Mouse (Mus musculus) left cerebral cortex, postnatal 4 days (tissue): ENCODE results near the gene Lrp11. TPM values are rescaled to one million over a fixed set of nuclear protein-coding genes. Genes with fewer than 3 reads are reported as not detected.

ENCODE experiments used
- DNase-seq: peaks from one replicate; pipeline ENCODE4 v3.0.0-alpha.2; 2022
- intact Hi-C: fragments of 180-260 bp; cut with DNase I; formaldehyde crosslinking; loops from one replicate; pipeline ENCODE4 v1.15.1; 2025
- total RNA-seq, 2 experiments: library from RNA; stranded (reverse); gene quantifications; 2 replicates each; pipeline ENCODE4 v1.2.3; 2021

The Lrp11 gene
- total RNA-seq, 2 experiments from 2014 or later, result 74.0 to 83.9 TPM

DNA sequence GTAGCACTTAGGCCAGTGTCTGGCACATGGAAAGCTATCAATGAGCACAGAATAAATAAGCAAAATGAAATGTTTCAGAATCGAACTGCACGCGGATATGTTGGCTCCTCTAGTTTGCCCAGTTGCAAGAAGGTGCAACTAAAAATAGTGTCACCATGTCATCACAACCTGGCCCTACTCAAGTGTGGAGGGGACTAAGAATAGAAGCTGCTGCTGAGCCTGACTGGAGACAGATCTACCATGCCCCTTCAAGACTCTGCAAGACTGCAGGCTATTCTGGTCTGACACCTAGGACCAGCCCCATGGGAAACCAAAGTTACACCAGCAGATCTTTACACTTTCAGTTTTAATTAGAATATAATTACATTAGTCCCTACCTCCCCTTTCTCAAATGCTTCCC, 32.8 kb downstream of the Lrp11 start:
- no peak for DNase-seq
- intact Hi-C loops, result no loop called here

DNA sequence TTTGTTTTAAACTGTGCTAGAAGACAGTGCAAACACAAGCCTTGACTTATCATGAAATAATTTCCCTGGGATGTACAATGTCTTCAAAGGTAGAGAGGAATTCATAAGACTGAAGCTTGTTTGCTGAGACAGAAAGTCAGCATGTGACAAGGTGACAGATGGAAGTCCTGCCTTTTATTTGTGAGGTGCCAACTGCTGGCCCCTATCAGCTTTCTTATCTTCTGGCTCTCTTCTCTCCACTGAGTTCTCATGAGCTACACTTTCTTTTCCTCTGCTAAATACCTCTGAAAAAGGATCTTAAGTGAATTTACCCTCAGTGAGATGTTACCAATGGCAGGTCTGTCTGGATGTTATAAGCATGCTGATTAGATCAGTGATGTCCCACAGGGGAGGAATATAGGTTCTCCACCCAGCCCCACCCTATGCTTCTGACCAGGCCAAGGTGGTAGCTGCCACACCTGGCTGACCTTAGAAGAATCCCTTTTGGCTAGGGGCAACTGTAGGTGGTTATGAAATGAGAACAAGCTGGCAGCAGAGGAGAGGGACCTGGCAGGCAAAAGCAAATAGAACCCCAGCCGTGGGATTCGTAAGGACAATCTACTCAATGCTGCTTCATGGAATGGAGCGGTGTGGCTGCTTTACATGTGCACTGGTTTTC, 34.4 kb downstream of the Lrp11 start:
- intact Hi-C loops, result no loop called here
- DNase-seq, result no peak

DNA sequence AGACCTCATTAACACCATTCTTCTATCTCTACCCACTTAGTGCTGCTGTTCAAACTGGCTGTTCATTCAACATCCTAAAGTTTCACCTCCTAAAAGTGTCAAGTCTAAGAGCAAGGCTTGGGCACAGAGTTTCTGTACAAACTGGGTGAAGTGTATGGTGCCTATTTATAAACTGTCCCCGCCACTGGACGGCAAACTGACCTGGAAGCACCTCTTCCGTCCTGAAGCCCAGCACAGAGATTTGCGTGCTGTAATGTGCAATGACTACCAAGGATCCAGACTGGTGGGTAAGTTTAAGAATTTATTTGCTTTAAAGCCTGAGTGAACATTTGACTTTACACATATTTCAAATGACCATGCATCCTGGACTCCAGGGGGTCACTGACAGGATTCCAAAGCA, 39.5 kb downstream of the Lrp11 start:
- intact Hi-C loops, result no loop called here
- no peak for DNase-seq

DNA sequence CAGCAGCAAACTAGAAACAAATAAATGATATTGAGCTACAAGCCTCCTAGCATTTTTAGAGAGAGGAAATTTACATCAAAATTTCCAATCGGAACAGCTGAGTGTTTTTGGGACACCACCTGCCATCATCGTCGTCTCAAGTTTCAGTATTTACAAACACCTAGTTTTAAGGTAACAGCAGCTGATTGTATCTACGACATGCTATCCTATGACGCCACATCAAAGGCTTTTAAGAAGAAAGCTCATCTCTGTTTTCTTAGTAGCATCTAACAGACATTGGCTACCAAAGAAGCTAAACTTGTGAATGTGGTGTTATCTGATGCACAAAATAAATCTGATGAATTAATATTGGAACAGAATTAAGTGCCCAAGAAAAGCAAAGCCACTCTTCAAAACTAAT, 40.7 kb downstream of the Lrp11 start:
- intact Hi-C loops, result no loop called here
- no peak for DNase-seq

DNA sequence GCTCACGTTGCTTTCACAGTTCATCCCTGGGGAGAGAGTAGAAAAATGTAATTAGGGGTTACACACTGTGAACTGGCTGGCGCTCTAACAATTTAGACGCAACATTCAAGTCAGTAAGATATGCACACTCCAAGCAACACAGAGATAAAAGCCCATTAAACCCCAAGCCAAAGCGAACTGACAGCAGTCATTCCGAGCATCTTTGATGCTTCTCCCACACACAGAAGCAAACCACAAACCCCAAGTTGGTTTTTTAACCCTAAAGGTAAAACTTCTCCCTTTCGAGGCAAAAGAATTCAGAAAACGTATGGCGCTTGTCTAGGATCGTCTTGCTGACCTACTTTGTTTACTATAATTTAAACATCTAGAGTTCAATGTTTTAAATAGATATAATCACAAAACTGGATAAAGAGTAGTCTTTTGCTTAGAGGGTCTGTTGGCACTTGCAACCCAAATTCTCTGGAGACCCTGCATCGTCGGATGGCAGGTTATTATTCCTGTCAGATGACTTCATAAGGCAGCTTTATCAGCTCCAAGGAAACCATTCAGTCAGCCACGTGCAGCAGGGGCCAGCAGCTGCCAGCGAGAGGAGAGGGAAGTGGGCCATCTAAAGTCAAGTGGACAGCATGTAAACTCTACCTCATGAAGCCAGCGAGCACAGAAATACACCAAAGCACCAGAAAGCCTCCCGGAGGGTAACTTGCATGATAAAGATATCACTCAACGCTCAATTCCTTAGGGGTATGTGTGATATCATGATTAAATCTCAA, 41.5 kb downstream of the Lrp11 start:
- no peak for DNase-seq
- intact Hi-C loops, result no loop called here

DNA sequence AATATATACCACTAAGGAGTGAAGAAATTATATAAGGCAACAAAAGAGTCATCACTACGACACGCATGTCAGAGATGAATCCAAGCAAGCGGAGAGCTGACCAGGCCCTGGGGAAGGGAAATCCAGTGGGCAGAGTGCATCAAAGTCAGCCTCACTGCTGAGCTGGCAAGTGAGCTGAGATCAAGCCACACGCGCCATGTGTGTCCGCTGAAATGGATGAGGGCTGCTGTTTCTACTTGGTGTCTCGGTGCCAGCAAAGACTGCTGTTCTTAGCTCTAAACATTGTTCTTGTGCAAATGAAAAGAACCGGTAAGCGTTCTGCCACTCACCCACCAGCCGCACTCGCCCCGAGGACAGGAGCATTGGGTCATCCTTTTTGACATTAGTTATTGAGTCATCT, 50.8 kb downstream of the Lrp11 start:
- intact Hi-C loops, result no loop called here
- DNase-seq, result no peak

DNA sequence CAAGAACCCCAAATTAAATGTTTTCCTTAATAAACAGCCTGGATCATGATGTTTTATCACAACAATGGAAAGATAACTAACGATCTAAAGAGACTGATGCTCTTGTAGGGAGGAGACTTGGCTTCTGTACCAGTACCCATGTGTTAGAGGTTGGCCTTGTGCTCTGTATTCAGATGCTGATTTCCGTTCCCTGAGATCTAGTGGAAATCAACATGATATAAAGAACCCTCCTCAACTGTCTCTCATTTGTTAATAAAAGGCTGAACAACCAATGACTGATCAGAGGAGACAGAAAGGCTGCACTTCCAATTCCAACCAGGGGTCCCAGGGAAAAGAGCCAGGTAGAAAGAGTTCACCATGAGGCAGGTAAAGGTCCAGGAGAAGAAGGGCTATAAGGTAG, 56.3 kb downstream of the Lrp11 start:
- DNase-seq, result no peak
- intact Hi-C loops, result no loop called here

DNA sequence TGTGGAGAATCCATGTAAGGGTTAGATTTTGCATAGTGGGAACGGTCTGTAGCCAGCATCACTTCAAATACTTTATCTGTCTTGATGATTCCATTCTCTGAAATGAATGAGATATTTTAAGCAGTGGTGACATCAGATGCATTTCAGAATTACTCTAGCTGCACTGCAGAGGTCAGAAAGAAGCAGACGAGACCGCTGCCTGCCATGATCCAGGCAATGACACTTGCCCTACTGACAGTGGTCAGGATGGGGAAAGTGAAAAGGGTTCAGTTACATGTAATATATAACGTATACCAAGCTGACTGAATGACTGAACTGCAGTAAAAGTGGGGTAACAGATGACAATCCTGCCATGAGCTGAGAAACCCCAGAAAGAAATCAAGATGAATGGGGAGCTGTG, 59.5 kb downstream of the Lrp11 start:
- intact Hi-C loops, result no loop called here
- no peak for DNase-seq

DNA sequence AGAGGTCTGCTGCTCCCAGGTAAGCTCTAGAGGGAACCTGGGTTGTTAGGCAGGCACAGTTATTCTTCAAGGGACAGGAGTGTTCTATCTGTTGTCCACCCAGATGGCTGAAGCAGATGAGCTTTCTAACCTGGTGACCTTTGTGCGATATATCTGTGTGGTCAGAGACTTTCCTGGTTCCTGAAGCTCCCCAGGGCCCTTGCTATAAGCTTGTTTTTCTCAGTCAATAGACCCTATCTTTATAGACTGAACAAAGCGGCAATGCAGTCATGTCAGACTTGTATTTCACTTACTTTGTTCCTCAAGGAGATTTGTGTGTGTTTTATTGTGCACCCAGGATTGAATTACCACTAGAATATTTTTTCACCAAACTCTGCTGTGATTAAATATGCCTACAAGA, 61.5 kb downstream of the Lrp11 start:
- intact Hi-C loops, result no loop called here
- no peak for DNase-seq

DNA sequence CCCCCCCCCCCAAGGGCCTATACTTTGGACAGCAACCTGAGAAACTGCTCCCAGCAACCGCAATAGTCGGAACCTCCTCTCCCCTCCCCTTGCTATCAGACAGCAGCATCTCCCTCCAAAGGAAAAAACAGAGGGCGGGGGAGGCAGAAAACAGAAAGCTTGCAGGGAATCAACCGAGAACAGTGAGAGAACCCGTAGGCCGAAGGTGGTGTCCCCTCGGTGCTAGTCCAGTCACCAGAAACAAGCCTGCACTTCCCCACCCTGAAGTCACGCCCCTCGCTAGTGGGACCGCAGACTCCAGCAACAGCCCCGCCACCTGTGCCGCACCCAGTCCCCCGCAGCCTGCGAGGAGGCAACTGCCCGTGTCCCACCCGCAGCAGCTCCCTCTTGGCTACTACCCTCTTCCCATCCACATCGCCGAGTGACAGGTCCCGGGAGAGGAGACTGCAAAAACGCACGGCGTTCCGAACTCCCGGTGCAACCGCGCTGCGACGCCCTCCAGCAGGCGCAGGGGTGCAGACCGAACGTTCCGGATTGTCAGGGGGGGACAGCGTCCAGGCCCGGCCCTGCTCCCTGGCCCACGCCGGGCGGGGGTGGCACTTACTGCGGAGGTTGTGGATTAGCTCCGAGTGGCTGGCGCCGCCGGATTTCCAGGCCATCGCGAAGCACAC, 73.0 kb downstream of the Lrp11 start:
- intact Hi-C loops, result no loop called here
- DNase-seq, result no peak

DNA sequence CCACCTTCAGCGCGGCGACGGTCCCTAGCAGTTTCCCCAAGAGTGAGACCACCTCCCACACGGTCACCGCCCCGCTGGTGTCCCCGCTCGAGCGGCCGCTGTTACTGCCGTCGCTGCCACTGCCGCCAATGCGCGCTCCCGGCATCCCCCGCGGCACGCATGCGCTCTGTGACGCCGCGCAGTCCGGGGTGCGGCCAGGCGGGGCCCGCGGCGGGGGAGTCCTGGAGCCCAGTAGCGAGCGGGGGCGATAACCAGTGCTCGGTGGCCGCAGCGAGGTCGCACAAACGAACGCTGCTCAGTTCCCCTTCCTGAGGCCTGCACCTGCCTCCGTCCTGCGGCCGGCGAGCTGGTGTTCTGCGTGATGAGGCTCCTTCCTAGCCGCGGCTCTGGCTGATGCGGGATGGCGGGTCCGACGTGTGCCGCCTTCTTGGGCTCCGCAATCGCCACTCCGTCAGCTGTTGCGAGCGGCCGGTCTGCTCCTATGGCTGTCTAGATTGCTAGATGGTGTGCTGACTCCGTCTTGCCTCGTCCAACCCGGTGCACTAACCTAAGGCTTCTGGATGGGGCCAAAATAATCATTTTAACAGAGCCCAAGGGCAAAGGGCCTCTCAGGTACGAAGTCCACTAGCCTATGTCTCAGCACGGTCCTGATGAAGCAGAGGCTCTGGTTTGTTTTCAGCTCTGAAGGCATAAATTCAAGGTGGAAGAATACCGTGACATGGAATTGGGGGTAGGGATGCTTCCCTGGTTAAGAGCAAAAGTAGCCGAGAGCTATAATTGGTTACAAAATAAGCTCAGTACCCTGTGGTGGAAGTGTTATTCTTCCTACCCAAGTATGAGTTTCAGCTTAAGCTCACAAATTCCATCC, 73.8 kb downstream of the Lrp11 start:
- intact Hi-C loops, result no loop called here
- DNase-seq, result peak; percentile 93

DNA sequence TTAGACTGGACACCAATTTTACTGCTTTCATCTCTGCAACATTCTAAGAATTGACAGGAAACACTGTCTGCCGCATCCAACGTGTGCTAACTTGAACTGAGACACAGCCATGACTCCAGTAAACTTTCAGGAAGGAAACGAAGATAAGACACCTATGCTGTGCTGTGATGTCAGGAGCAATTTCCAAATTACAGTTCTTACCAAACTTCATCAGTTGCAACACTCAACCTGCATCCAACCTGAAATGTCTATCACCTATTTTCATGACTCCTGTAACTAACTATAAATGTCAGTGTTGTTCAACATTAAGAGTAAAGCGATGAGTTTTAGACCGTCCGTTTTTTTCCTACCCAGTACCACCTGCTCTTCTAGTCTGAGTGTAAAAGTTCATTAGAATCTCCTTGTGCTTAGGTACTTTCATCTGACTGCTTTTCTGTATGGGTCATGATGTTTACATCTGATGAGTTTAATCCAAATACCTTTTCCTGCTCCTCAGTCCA, 74.5 kb downstream of the Lrp11 start:
- DNase-seq, result no peak
- intact Hi-C loops, result no loop called here

DNA sequence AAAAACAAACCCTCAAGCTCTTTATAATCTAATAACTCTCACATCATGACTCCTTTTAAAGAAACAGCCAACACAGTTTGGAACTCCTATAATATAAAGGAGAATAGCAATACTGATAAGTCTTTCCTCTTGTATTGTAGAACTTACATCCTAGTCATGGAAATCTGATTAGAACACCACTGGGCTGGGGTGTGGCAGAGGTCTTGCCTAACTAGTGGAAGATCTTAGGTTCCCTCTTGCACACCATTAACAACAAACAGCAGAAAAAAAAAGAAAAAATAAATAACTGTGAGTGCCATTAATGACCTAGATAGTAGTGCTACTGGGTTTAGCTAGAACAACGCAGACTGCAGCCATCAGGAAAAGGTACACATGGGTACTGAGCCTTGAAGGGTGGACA, 75.3 kb downstream of the Lrp11 start:
- intact Hi-C loops, result no loop called here
- no peak for DNase-seq

DNA sequence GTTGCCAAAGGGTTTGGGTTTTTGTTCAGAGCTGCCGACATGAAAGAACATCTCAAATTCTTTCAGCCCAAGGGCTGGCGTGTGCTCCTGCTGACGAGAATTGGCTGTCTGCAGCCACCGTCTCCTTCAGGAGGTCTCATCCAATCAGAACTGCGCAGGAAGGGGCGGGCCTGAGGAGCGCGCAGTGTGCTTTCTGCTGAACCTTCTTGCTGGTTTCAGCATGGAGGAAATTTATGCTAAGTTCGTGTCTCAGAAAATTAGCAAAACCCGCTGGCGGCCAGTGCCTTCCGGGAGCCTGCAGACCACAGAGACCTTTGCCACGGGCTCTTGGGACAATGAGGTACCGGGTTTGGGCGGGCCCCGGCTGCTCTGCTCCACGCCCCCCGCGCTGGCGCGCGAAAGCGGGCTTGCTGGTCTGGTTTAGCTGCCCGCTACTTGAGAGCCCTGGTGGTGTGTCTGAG, 77.8 kb downstream of the Lrp11 start, which contains the start of gene Nup43:
TSS of gene Nup43 (plus strand) at position 162 of the 461 bp plus-strand sequence.
- intact Hi-C loops, result no loop called here
- DNase-seq, result peak; percentile 92

DNA sequence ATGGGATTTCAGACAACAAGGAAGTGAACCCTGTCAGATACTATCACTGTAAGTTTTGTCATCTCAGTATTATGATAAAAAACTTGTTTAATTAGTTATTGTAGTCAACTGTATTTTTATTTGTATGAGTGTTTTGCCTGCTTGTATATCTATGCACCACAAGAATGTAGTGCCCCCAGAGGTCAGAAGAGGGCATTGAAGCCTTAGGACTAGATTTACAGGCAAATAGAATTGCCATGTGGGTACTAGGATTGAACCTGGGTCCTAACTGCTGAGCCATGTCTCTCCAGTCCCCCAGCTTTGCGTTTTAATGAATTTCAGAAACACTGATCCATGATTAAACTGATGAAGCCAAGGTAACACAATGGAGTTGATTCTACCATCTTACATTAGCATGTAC, 84.1 kb downstream of the Lrp11 start:
- intact Hi-C loops, result no loop called here
- peak; percentile 12 for DNase-seq

Other genes with a start within 250 kb of the Lrp11 start
- 1 to 10 TPM; 3.3 to 4.4 TPM for gene Ulbp1, start 116.2 kb upstream of the Lrp11 start, total RNA-seq
- 10 to 100 TPM; 12.6 to 14.7 TPM for gene Nup43, start 77.7 kb downstream of the Lrp11 start, total RNA-seq
- gene Pcmt1, start 91.3 kb downstream of the Lrp11 start, total RNA-seq, result 10 to 100 TPM; 92.1 to 99.3 TPM
- 10 to 100 TPM; 66.7 to 67.4 TPM for gene Lats1, start 91.4 kb downstream of the Lrp11 start, total RNA-seq
- gene Katna1, start 136.2 kb downstream of the Lrp11 start, total RNA-seq, result 10 to 100 TPM; 19.2 to 20.9 TPM
- 10 to 100 TPM; 22.7 to 25.1 TPM for gene Ginm1, start 203.0 kb downstream of the Lrp11 start, total RNA-seq
- gene Ppil4, start 203.1 kb downstream of the Lrp11 start, total RNA-seq, result 10 to 100 TPM; 39.3 to 45.6 TPM
- gene Zc3h12d, start 242.7 kb downstream of the Lrp11 start, total RNA-seq, result under 1 TPM; 0.18 to 0.22 TPM